Mouse (Mus musculus): Measurements from ENCODE around the gene Fanca.

GRCm38 (mm10) chr8:123330701-123331100 is 12.3 kb upstream of the Fanca start:
- TF ChIP-seq CTCF (IDR thresholded peaks at IDR 0.05): no peak
- no peak for TF ChIP-seq EP300 (IDR thresholded peaks at IDR 0.05; ENCODE audit: insufficient read depth, low read depth, low read length)

All from heart, adult 2 months (tissue).